Mouse (Mus musculus) hindbrain, embryonic 12.5 days (tissue): ENCODE data around the gene Ggcx. TPM values are rescaled to one million over a fixed set of nuclear protein-coding genes. Genes with fewer than 3 reads are reported as not detected.

Source experiments
- ATAC-seq: fragments of 200-750 bp; cut with Nextera tagmentation; 2 replicates; pipeline ENCODE4 v1.8.0; 2017; ENCODE audit warnings: moderate TSS enrichment; ENCODE audit not compliant: low FRiP score
- H3K27ac ChIP-seq: fragments of 300-500 bp; sonication (generic); 2 replicates; pipeline ENCODE4 v1.5.1; 2016; ENCODE audit warnings: mild to moderate bottlenecking
- H3K27me3 ChIP-seq: fragments of 300-500 bp; sonication (generic); 2 replicates; pipeline ENCODE4 v1.6.1; 2016; ENCODE audit warnings: mild to moderate bottlenecking
- H3K36me3 ChIP-seq: fragments of 300-500 bp; sonication (generic); 2 replicates; pipeline ENCODE4 v1.6.1; 2016; ENCODE audit warnings: mild to moderate bottlenecking
- H3K4me1 ChIP-seq: fragments of 300-500 bp; sonication (generic); 2 replicates; pipeline ENCODE4 v1.6.1; 2016
- H3K4me2 ChIP-seq: fragments of 300-500 bp; sonication (generic); replicated peaks from 2 replicates; pipeline ENCODE4 v1.6.1; 2016; ENCODE audit warnings: mild to moderate bottlenecking
- H3K4me3 ChIP-seq: fragments of 300-500 bp; sonication (generic); 2 replicates; pipeline ENCODE4 v1.5.1; 2016; ENCODE audit warnings: mild to moderate bottlenecking
- H3K9ac ChIP-seq: fragments of 300-500 bp; sonication (generic); 2 replicates; pipeline ENCODE4 v1.6.1; 2016; ENCODE audit warnings: mild to moderate bottlenecking, moderate library complexity
- H3K9me3 ChIP-seq: fragments of 300-500 bp; sonication (generic); replicated peaks from 2 replicates; pipeline ENCODE4 v1.6.1; 2016; ENCODE audit warnings: mild to moderate bottlenecking
- WGBS: fragments of 180-500 bp; shearing (Covaris S2); methylation state at CpG from one replicate; pipeline ENCODE4 v1.1.7; 2016; 5-methylcytosine and 5-hydroxymethylcytosine counted together
- polyA plus RNA-seq: library from polyadenylated mRNA; unstranded; fragments of >200 nt; fragmentation: Nextera tagmentation; extraction: Ambion mirVana; gene quantifications from 2 replicates; pipeline ENCODE4 v1.2.1, GENCODE M21; 2016

Gene Ggcx
- polyA plus RNA-seq, 1 experiment from 2014 or later: 24.9 TPM

GRCm38 (mm10) chr6:72389471-72389940 is 24.6 kb upstream of the Ggcx start:
- Histone ChIP-seq H3K27ac (0 out of 2 replicates have a peak overlapping the region, but pooled peaks have one; percentile 36), H3K9me3 (no peaks in the 10 kb centered on the region), H3K9ac (peak overlapping the region; percentile 58), H3K4me2 (peak overlapping the region; percentile 53), H3K4me3 (peak overlapping the region; percentile 36), H3K36me3 (0 out of 2 replicates have a peak, but pooled peaks cover 4% of the 10 kb centered on the region), H3K27me3 (peaks cover 19% of the 10 kb centered on the region), H3K4me1 (peaks cover 11% of the 10 kb centered on the region; the same call in 1 of the 2 replicates)
- no peak; the same call in 1 of the 2 replicates for ATAC-seq
- WGBS: 33% methylated on average over 13 of the region's 13 CpGs

GRCm38 (mm10) chr6:72389941-72390771 is 24.0 kb upstream of the Ggcx start, which contains the start of gene Vamp8:
Gene Vamp8, minus strand, starts transcription at chr6:72390703.
- H3K27ac ChIP-seq: peak within 1 kb of the TSS; percentile 36; the same call in 1 of the 2 replicates
- peak within 1 kb of the TSS; percentile 53 for H3K4me2 ChIP-seq
- peak within 1 kb of the TSS; percentile 58 for H3K9ac ChIP-seq
- peaks cover 11% of the 10 kb centered on the region; the same call in 1 of the 2 replicates for H3K4me1 ChIP-seq
- peak within 1 kb of the TSS; percentile 36 for H3K4me3 ChIP-seq
- peaks cover 19% of the 10 kb centered on the region for H3K27me3 ChIP-seq
- WGBS: 2% methylated on average over 33 of the region's 33 CpGs
- 0 out of 2 replicates have a peak, but pooled peaks cover 1% of the 10 kb centered on the region for H3K36me3 ChIP-seq
- H3K9me3 ChIP-seq: no peaks in the 10 kb centered on the region
- ATAC-seq: no peak

GRCm38 (mm10) chr6:72390795-72391521 is 23.1 kb upstream of the Ggcx start:
- H3K4me1 ChIP-seq: peaks cover 11% of the 10 kb centered on the region; the same call in 1 of the 2 replicates
- no peak overlapping the region for H3K9ac ChIP-seq
- H3K4me3 ChIP-seq: peak overlapping the region; percentile 36
- H3K9me3 ChIP-seq: no peaks in the 10 kb centered on the region
- peak overlapping the region; percentile 53 for H3K4me2 ChIP-seq
- 13% methylated on average over 12 of the region's 12 CpGs for WGBS
- no peak for ATAC-seq
- peaks cover 19% of the 10 kb centered on the region for H3K27me3 ChIP-seq
- H3K36me3 ChIP-seq: no peaks in the 10 kb centered on the region
- no peak overlapping the region for H3K27ac ChIP-seq

DNA sequence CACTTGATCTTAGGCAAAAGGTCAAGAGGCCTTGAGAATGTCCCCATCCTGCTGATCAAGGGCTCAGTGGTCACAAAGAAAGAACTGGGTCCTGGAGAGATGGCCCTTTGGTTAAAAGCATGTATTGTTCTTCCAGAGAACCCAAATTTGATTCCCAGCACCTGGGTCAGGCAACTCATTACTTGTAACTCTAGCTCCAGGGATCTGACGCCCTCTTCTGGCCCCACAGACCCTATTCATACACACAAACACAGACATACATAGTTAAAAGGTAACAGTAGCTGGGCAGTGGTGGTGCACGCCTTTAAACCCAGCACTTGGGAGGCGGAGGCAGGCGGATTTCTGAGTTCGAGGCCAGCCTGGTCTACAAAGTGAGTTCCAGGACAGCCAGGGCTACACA is 21.8 kb upstream of the Ggcx start:
- H3K27ac ChIP-seq: no peak overlapping the region
- no peak for ATAC-seq
- 85% methylated on average over 5 of the region's 5 CpGs for WGBS
- no peaks in the 10 kb centered on the region for H3K36me3 ChIP-seq
- H3K4me3 ChIP-seq: no peak overlapping the region
- no peaks in the 10 kb centered on the region for H3K9me3 ChIP-seq
- peaks cover 11% of the 10 kb centered on the region; the same call in 1 of the 2 replicates for H3K4me1 ChIP-seq
- peaks cover 19% of the 10 kb centered on the region for H3K27me3 ChIP-seq
- H3K9ac ChIP-seq: no peak overlapping the region
- no peak overlapping the region for H3K4me2 ChIP-seq

- H3K36me3 ChIP-seq: no peaks in the 10 kb centered on the region
- WGBS: 78% methylated on average over 10 of the region's 10 CpGs
- no peak overlapping the region for H3K4me3 ChIP-seq
- H3K9me3 ChIP-seq: no peaks in the 10 kb centered on the region
- H3K27me3 ChIP-seq: no peaks in the 10 kb centered on the region
- H3K4me2 ChIP-seq: no peak overlapping the region
- H3K27ac ChIP-seq: no peak overlapping the region
- H3K4me1 ChIP-seq: no peaks in the 10 kb centered on the region
- no peak overlapping the region for H3K9ac ChIP-seq
- ATAC-seq: no peak
Measured at GRCm38 (mm10) chr6:72396837-72397251, 17.3 kb upstream of the Ggcx start.

DNA sequence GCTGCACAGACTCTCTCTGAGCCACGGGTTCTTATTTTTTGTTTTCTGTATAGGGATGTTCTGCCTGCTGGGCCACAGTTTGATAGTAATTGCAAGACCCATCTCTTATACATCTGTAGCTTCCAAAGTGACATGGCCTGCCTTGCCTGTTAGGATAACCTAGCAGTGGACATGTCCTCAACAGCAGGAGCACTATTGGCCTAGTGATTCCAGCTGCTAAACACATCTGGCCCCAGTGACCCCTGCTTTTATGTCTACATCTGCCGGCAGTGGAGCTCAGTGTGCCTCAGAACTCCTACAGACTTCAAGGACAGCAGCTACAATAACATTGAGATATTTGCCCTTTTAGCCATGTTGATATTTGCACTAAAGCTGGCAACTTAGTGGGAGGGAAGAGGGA is 14.1 kb upstream of the Ggcx start:
- Histone ChIP-seq H3K36me3 (no peaks in the 10 kb centered on the region), H3K4me2 (no peak overlapping the region), H3K27me3 (no peaks in the 10 kb centered on the region), H3K4me3 (no peak overlapping the region), H3K9ac (no peak overlapping the region), H3K27ac (no peak overlapping the region), H3K9me3 (no peaks in the 10 kb centered on the region), H3K4me1 (no peaks in the 10 kb centered on the region)
- ATAC-seq: no peak
- WGBS: 40% methylated on average over 2 of the region's 2 CpGs

GRCm38 (mm10) chr6:72401875-72402274 is 12.2 kb upstream of the Ggcx start:
- no peaks in the 10 kb centered on the region for H3K27me3 ChIP-seq
- no peak overlapping the region for H3K27ac ChIP-seq
- H3K9ac ChIP-seq: no peak overlapping the region
- no peak overlapping the region for H3K4me2 ChIP-seq
- no peak overlapping the region for H3K4me3 ChIP-seq
- no peaks in the 10 kb centered on the region for H3K36me3 ChIP-seq
- WGBS: 26% methylated on average over 7 of the region's 7 CpGs
- H3K9me3 ChIP-seq: no peaks in the 10 kb centered on the region
- ATAC-seq: no peak
- H3K4me1 ChIP-seq: no peaks in the 10 kb centered on the region

DNA sequence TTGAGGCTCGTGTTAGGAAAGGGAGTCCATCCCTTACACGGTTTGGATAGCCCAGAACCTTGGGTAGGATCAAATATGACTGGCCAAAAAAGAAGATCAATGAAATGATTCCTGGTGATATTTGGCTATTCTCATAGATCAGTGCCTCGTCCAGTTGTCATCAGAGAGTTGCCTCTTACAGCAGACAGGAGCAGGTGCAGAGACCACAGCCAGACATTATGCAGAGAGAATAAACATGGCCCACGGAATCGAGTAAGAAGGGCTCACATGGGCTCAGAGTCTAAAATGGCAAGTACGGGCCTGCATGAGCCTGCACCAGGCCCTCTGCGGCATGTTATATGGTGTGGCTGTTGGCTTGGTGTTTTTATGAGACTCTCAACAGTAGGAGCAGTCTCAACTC is 8.8 kb upstream of the Ggcx start:
- Histone ChIP-seq H3K4me1 (no peaks in the 10 kb centered on the region), H3K9ac (peak overlapping the region; percentile 8; the same call in 1 of the 2 replicates), H3K4me3 (no peak overlapping the region), H3K4me2 (no peak overlapping the region), H3K27ac (no peak overlapping the region), H3K27me3 (no peaks in the 10 kb centered on the region), H3K36me3 (no peaks in the 10 kb centered on the region), H3K9me3 (no peaks in the 10 kb centered on the region)
- ATAC-seq: no peak
- WGBS: 77% methylated on average over 7 of the region's 7 CpGs

DNA sequence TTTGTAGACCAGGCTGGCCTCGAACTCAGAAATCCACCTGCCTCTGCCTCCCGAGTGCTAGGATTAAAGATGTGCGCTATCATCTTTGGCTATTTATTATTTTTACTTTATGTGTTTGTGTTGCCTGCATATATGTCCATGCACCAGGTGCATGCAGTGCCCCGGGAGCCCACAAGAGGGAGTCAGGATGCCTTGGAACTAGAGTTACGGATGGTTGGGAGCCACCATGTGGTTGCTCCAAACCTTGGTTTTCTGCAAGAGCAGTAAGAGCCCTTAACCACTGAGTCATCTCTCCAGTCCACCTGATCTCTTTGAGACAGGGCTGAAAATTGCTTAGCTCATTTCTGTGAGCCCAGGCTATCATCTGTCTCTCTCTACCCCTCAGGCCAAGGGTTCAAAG is 7.0 kb upstream of the Ggcx start:
- no peaks in the 10 kb centered on the region for H3K27me3 ChIP-seq
- H3K27ac ChIP-seq: no peak overlapping the region
- no peak overlapping the region for H3K4me3 ChIP-seq
- no peak for ATAC-seq
- no peaks in the 10 kb centered on the region for H3K36me3 ChIP-seq
- H3K4me1 ChIP-seq: no peaks in the 10 kb centered on the region
- WGBS: 4% methylated on average over 5 of the region's 5 CpGs
- H3K4me2 ChIP-seq: no peak overlapping the region
- no peaks in the 10 kb centered on the region for H3K9me3 ChIP-seq
- no peak overlapping the region for H3K9ac ChIP-seq

GRCm38 (mm10) chr6:72409567-72409966 is 4.5 kb upstream of the Ggcx start:
- Histone ChIP-seq H3K4me3 (no peak overlapping the region), H3K27me3 (no peaks in the 10 kb centered on the region), H3K27ac (no peak overlapping the region), H3K9ac (no peak overlapping the region), H3K4me2 (no peak overlapping the region), H3K36me3 (no peaks in the 10 kb centered on the region), H3K4me1 (peaks cover 5% of the 10 kb centered on the region; the same call in 1 of the 2 replicates), H3K9me3 (no peaks in the 10 kb centered on the region)
- ATAC-seq: no peak
- 20% methylated on average over 3 of the region's 3 CpGs for WGBS

- Histone ChIP-seq H3K4me3 (no peak overlapping the region), H3K9me3 (no peaks in the 10 kb centered on the region), H3K9ac (no peak overlapping the region), H3K4me1 (peaks cover 9% of the 10 kb centered on the region), H3K27ac (no peak overlapping the region), H3K36me3 (no peaks in the 10 kb centered on the region), H3K4me2 (no peak overlapping the region), H3K27me3 (no peaks in the 10 kb centered on the region)
- 29% methylated on average over 1 of the region's 1 CpGs for WGBS
- no peak for ATAC-seq
Measured at GRCm38 (mm10) chr6:72410003-72410402, 4.1 kb upstream of the Ggcx start.

GRCm38 (mm10) chr6:72410518-72410917 is 3.6 kb upstream of the Ggcx start:
- ATAC-seq: no peak
- H3K9me3 ChIP-seq: no peaks in the 10 kb centered on the region
- WGBS: 89% methylated on average over 7 of the region's 7 CpGs

More at GRCm38 (mm10) chr6:72410518-72410917, 3.6 kb upstream of the Ggcx start:
- peaks cover 13% of the 10 kb centered on the region for H3K4me1 ChIP-seq
- no peak overlapping the region for H3K9ac ChIP-seq
- H3K36me3 ChIP-seq: no peaks in the 10 kb centered on the region
- H3K4me2 ChIP-seq: no peak overlapping the region
- H3K27me3 ChIP-seq: no peaks in the 10 kb centered on the region
- H3K27ac ChIP-seq: no peak overlapping the region
- no peak overlapping the region for H3K4me3 ChIP-seq
